Mouse (Mus musculus): ENCODE data around the gene Cd80. TPM values are rescaled to one million over a fixed set of nuclear protein-coding genes. Genes with fewer than 3 reads are reported as not detected.

The Cd80 gene
- polyA plus RNA-seq, 1 experiment from 2014 or later = 0.72 TPM

DNA sequence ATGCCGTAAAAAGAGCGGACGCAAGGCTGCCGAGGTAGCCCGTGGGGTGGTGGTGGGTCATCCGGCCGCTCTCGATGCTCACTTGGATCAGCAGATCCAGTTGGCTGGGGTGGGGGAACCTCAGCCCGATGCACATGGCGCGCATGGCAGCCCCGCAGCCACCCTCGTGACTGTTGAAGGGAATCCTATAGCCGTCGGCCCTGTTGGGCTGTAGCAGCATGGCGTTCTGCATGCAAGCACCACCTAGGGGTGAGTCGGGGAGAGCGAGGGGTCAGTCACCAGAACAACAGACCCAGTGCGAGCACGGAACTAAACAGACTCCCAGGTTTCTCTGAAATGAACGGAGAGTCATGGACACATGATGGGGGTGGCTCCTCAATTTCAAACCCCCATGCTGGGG lies 8.0 kb upstream of the Cd80 start:
- DNase-seq (ENCODE audit: low spot score) = no peak

DNA sequence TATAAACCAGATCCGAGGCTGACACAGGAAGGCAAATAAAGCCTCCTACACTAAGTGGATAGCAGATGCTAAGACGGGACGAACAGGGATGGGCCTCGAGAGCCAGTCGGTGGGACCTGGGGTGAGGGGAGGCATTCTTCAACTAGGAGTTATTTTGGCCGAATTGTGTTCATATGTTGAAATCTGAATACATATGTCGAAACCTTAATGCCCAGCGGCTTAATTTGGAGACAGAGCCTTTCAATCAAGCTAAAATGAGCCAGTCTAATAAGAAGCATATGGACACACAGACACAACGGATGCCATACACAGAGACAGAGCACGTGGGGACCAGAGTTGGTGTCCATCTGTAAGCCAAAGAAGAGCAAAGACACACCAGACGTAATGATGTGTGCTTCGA lies 6.9 kb upstream of the Cd80 start:
- DNase-seq (ENCODE audit: low spot score) = no peak

DNA sequence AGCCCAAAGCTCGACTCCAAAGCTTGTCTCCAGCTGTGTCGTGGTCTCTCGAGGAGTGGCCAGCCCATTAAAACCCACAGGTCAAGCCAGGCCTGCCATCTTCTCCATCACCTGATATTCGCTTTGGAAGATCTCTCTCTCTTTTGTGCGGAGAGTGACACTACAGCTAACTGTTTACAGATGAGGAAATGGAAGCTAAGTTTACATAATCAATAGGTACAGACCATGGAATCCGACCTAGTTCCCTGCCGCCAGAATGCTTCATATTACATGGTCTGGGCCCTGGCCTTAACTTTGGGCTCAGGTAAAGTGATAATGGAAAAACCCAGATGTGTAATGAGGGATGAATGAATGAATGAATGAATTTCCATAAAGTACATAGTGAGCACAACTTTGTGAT lies 4.7 kb upstream of the Cd80 start:
- no peak for DNase-seq (ENCODE audit: low spot score)

DNA sequence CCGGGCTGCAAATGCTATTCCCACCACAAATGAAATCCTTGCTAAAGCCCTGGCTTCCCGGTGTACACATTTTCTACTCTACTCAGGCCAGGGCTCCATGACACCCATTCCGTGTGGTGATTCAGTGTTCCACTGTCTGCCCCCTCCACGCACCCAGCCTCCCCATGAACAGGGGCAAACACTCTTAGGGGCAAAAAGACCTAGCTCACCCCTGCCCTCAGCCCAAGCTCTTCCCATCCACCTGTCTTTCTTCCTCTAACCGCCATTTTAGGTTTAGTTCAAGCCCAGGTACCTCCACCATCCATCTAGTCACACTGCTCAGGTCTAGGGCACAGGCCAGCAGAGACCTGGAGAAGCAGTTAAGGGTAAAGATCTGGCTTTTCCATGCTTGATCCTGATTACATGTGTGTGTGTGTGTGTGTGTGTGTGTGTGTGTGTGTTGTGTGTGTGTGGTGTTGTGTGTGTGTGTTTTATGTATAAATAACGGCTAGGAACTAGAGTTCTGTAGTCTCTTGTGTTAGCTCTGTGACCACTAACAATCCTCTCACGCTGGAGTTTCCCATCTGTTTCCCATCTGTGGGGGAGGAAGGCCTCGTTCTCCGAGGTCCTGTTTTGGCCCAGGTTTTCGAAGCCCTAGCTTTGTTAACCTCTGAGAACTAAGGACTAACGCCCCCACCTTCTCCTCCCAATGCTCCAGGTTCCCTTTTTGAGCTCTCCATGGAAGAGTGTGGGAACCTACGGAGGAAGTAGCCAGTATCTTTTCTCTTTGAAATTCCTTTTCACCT lies 3.7 kb upstream of the Cd80 start:
- no peak for DNase-seq (ENCODE audit: low spot score)

DNA sequence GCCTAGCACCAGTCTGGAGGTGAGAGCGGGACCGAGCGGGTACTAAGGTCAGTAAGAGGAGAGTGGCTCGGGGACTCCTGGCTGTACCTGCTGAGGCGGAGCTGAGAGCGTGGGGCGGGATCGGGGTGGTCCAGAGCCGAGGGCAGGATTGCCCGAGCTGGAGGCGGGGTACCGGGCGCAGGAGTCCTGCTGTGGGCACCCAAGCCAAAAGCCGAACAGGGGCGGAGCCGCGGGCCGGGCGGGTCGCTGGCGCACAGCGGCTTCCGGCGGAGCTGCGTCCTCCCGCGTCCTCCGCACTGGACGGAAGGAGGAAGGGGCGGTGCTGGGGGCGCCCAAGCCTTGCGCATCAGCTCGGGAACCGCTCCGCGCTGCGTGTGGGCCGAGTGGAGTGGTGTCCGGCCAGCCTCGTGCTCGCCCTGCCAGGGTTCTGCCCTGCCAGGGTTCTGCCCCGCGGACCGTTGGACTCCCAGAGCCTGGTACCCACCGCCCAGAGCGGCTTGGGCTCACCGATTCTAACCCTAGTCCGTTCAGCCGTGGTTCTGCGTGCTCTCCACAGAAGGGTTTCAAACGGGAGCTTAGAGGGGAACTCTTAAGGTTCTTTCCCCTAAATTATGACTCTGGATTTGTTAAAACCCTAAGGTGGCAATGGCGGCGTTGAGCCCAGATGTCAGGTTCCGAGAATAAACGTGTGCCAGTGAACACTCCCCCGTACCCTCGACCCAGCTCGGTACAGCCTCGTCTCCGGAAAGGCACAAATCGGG lies 2.7 kb upstream of the Cd80 start, which contains the start of gene Adprh:
TSS of gene Adprh (minus strand) at position 262 of the 761 bp plus-strand sequence.
- peak; percentile 80 for DNase-seq (ENCODE audit: low spot score)

DNA sequence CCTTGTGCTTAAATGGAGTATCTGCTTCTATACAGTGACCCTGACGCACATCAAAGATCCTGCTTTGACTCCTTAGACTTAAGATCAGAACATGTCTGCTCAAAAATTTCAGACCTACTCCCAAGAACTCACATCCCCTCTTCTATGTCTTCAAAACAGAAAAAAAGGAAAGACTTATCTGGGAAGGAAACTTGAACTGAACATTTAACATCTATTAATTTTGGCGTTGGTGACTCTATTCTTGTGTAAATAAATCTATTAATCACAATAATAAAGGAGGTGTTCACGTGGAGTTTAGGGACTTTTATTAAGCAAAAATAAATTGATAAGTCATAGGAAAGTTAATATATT lies 2.2 kb upstream of the Cd80 start:
- DNase-seq (ENCODE audit: low spot score) = no peak

DNA sequence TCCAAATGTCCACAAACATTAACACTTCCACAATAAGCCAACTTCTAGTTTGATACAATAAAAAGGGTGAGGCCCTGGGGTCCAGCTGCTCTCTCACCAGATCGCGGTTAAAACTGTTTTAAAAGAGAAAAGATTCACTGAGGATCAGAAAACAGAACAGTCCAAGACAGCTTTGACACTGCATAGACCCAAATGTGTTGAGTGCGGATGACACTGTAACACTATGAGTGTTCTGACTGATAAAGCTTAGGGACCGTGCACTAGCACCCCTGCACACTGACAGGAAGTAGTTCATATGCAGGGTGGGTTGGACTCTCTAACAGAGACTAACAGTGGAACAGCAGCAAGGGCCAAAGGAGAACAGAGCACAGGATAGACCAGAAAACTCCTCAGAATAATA lies 1.4 kb upstream of the Cd80 start:
- DNase-seq (ENCODE audit: low spot score) = no peak

DNA sequence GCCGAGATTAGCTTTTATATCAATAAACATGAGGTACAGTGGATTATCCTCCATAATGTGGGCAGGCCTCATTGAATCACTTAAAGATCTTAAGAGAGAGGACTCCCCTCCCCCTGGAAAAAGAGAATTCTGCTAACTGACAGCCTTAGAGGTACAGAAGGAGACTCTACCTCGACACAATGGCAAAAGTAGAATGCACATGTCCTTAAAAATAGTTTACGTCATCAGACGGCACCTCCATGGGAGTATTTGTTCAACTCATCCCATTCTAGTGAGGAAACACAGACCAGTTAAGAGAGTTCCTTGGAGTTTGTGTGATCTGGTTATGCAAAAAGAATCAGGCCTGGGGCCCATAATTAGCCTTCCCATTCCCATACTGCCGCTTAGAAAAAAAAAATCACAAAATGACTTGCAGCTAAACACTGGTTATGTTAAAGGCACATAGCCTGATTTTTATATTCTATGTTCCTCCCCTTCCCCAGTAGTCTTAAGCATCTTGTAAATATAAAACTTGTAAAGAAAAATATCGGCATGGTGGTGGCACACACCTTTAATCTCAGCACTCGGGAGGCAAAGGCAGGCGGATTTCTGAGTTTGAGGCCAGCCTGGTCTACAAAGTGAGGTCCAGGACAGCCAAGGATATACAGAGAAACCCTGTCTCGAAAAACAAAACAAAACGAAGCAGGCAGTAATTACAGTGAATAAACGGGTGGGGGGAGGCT lies 667 bp upstream of the Cd80 start:
- no peak for DNase-seq (ENCODE audit: low spot score)

DNA sequence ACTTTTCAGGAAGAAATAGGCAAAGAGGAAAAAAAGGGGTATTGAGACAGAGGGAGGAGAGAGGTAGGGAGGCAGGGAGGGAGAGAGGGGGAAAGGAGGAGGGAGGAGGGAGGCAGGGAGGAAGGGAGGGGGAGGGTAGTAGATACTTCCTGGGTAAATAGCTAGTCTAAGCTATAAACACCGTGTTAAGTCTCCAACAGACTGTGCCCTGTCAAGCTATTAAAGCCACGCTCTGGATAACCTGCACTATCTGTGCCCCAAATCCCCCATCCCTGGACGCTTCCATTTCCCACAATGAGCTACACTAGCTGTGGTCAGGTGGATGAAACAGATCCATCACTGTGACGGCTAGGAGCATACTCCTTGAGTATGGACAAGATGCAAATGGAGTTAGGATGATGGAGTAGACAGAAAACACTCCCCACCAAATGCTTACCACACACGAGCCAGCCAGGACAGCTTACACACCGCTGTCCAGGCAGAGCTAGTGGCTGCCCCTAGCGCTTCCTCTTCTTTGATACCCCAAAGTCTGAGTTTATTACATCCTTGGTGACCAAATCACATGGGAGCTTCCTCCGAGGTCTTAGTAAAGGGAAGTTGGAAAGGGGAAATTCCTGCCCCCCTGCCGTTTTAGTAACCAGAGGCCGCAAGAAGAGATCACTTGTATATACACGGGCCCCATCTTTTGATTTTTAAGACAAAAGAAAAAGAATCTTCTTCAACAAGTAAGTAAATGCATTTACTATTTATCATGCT lies 1.6 kb downstream of the Cd80 start:
- no peak for DNase-seq (ENCODE audit: low spot score)

DNA sequence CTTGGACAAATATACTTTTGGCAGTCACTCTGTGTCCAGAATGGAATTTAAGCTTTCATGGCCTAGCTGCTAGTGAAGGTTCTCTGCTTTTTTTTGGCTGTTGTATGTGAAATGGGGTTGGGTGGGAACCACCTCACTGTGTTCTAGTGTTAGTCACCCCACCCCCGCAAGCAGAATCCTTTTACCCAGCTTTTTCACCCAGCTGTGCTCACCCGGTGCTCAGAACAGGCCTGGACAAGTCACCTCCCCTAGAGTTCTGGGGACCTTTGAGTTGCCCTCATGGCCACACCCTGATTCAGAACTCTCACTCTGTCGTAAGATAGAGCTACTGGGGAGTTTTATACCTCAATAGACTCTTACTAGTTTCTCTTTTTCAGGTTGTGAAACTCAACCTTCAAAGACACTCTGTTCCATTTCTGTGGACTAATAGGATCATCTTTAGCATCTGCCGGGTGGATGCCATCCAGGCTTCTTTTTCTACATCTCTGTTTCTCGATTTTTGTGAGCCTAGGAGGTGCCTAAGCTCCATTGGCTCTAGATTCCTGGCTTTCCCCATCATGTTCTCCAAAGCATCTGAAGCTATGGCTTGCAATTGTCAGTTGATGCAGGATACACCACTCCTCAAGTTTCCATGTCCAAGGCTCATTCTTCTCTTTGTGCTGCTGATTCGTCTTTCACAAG lies 3.4 kb downstream of the Cd80 start:
- no peak for DNase-seq (ENCODE audit: low spot score)

DNA sequence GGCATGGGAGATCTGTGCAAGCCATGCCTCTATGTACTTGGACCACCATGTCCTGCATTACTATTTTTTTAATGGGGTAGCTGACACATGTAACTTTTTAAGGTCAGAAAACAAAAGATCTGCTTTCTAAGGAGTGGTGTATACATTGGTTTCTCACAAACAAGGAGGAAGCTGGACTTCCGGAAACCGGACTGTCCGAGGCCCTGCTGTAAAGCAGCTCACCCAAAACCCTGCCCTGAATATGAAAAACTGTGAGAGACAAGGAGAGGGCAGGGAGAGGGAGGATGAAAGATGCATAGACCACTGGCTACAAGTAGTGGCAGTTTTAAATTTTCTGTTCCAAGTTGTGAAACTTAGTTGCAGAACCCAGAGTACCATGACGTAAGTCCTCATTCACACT lies 4.6 kb downstream of the Cd80 start:
- no peak for DNase-seq (ENCODE audit: low spot score)

DNA sequence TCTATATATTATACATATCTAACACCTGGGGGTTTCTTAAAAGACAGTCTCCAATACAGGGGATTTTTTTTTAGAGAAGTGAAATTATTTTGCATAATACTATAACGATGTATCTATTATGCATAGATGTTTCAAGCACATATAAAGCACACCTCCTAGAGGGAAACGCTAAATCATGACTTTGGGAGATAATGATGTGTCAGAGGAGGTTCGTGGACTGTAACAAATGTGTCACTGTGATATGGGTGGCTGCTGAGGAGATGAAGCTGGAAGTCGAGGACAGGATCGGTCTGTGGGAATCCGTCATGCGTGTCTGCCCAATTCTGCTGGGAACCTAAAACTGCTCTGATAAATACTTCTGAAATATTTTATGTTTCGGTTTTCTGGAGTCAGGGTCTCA lies 6.4 kb downstream of the Cd80 start:
- no peak for DNase-seq (ENCODE audit: low spot score)

DNA sequence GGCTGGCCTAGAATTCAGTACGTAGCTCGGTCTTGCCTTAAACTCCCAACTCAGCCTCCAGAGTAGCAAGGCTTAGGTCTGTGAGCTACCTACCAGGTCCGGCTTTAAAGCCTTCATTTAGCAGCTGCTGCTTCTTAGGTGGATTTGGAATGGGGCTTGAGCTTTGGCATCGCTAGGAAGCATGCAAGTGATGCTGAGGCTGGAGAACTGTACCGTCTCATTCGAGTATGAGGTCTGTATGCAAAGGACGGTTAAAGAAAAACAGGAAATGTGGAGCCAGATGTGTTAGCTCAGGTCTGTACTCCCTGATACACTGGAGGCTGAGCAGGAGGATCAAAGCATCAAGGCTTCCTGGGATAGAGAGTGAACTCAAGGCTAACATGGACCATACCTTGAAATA lies 6.8 kb downstream of the Cd80 start:
- no peak for DNase-seq (ENCODE audit: low spot score)

DNA sequence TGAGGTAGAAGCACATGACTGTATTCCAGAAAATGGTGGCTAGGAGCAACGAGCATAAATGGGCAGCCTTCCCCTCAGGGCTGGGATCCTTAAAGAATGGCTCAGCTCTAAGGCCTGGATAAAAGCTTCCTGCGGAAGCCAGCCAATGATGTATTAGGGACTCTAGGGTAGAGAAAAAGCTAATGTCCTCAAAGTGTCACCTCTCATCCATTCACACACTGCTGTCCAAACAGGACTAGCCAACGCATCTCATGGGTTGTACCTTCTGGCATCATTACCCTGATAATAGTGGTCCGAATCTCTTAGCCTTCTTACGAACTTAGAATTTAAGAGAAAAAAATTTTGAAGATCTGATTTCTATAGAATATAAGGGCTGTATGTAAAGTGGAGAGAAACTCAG lies 7.9 kb downstream of the Cd80 start:
- DNase-seq (ENCODE audit: low spot score) = no peak

DNA sequence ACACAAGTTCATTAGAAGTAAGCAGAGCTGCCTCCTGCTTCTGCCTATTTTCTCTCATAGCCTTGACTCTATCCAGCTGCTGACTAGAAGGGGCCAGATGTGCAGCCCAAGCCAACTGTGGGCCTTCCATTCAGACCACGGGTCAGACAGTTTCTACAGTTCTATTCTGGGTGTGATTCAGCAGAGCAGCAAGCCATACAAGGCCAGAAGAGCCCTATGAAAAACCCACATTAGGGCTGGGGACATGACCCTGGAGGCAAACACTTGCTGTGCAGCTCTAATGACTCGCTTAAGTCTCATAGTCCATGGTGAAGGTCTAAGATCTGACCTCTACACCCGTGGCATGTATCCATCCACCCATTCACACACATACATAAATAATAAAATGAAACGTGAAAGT lies 10.7 kb downstream of the Cd80 start:
- no peak for DNase-seq (ENCODE audit: low spot score)

DNA sequence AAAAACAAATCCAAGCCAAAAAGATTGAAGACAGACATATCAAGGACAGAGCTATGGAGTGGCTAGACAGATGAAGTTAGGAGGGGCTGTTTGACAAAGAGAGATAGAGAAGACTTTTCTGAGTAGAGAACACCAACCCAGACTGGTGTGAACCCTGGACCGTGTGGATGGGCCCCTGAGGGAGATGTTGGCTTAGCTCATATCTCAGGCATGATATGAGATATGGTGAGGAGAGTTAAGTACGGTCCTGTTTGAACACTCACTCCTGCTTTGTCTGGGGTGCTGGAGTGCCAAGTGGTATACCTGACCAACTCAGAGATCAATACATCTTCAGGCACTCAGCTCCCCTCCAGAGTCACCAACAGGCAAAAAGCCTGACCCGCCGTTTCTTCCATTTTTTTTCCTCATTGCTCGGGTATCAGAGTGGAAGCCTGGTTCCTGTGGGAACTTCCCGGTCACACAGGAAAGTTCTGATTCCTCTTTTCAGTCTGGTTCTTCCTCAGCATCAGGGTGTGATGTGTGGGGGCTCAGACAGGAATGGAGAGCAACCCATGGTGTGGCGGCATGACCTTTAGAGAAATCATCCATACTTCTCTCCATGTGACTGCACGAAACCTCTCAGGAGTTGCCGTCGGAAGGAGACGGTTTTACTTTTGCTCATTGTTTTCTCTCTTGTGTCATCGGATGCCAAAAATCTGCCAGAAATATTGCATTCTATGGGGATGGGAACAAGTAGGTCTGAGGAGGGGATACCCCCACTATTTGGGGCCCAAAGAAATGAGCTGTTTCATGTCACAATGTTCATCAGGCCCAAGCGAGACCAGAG lies 11.9 kb downstream of the Cd80 start:
- no peak for DNase-seq (ENCODE audit: low spot score)

DNA sequence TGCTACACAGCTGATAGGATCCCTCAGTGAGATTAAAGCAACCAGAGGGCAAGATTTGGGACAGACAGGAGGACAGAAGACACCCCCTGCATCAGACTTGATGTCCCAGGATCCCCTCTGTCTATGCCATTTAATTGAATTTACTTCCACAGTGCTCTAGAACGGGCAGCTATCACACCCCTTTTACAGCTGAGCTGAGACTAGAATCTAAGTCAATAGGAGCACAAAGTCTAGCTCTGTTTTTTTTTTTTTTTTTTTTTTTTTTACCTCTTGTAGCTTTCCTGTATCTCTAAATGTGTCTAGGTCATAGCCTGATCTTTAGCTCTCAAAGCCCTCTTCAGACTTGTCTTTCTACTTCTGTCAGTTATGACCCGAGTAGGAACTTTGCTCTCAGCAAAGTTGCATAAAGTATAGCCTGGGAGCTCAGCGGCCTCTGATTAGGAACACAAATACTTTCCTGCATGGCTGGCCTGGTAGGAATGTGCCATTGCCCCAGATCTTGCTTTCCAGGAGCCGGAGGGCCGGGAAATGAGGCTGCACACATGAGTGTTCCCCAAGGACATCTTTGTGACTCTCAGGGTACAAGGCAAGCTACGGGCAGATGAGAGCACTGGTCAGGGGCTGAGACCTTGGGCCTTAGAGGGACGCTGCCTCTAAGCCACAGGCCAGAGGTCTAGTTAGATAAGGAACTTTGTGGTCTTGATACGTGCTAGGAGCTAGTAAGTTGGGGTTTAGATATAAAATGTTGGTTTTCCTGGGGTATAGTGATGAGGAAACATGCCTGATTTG lies 12.8 kb downstream of the Cd80 start:
- no peak for DNase-seq (ENCODE audit: low spot score)

DNA sequence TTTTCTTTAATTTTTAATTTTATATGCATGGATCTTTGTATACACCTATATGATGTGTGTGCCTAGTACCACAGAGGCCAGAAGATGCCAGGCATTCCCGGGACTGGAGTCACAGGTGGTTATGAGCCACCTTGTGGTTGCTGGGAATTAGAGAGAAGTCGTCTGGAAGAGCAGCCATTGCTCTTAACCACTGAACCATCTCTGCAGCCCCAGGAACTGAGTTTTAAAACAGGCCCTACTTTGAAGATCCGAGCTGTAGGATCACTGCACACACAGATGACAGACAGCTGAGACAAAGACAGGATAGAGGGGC lies 13.3 kb downstream of the Cd80 start:
- DNase-seq (ENCODE audit: low spot score) = no peak

DNA sequence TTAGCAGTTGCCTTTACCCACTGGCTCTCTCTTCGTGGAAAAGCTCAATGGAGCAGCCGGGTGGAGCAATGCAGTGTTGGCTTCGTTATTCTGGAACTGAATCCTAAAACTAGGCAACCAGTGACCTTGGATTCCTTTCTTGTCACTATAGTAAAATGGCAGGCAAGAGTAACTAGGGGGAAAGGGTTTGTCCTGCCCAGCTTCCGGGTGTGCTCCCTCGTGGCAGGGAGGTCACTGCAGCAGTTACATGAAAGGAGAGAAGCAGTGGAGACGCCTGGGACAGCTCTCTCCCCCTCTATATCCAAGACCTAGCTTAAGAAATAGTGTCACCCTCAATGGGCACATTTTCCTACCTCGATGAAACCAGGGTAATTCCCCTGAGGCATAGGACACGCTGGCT lies 14.1 kb downstream of the Cd80 start:
- DNase-seq (ENCODE audit: low spot score) = no peak
